Mouse (Mus musculus) ES-E14 (cell line): ENCODE data around the gene Pcdh8. TPM values are rescaled to one million over a fixed set of nuclear protein-coding genes. Genes with fewer than 3 reads are reported as not detected.

ENCODE experiments used
- DNase-seq: peaks from one replicate; pipeline ENCODE4 v3.0.0-alpha.2; 2013; ENCODE audit warnings: low read depth, low spot score
- H3K27ac ChIP-seq: 2 replicates; pipeline ENCODE4 v1.5.1; 2012; ENCODE audit warnings: low read depth, mild to moderate bottlenecking, low read length, moderate library complexity, mixed read lengths; ENCODE audit not compliant: poor library complexity, insufficient read depth, severe bottlenecking
- H3K36me3 ChIP-seq: 2 replicates; pipeline ENCODE4 v1.6.1; 2012; ENCODE audit warnings: mild to moderate bottlenecking, low read length, moderate library complexity, mixed read lengths; ENCODE audit not compliant: control insufficient read depth, poor library complexity, insufficient read depth, severe bottlenecking
- H3K4me1 ChIP-seq, 2 experiments: fragments of 150-350 bp in 1 of 2; sonication (generic) in 1 of 2; 2 replicates each; pipeline ENCODE4 v1.6.1; 2012; ENCODE audit warnings: low read length in 2 of 2, mild to moderate bottlenecking in 1 of 2, mixed read lengths in 1 of 2; ENCODE audit not compliant: control insufficient read depth in 2 of 2, insufficient read depth in 2 of 2, poor library complexity in 1 of 2
- H3K4me3 ChIP-seq, 2 experiments: fragments of 150-350 bp in 1 of 2; sonication (generic) in 1 of 2; 2 replicates each; pipeline ENCODE4 v1.5.1; 2012; ENCODE audit warnings: low read length in 2 of 2, low read depth in 1 of 2, mild to moderate bottlenecking in 1 of 2, mixed read lengths in 1 of 2; ENCODE audit not compliant: insufficient read depth in 1 of 2, poor library complexity in 1 of 2, severe bottlenecking in 1 of 2
- H3K9ac ChIP-seq: 2 replicates; pipeline ENCODE4 v1.6.1; 2012; ENCODE audit warnings: low read depth, mild to moderate bottlenecking, low read length, mixed read lengths; ENCODE audit not compliant: poor library complexity, insufficient read depth, severe bottlenecking
- H3K9me3 ChIP-seq: fragments of 150-350 bp; sonication (generic); 2 replicates; pipeline ENCODE4 v1.6.1; 2012; ENCODE audit warnings: low read depth, mild to moderate bottlenecking, low read length; ENCODE audit not compliant: control insufficient read depth, insufficient read depth
- CHD2 ChIP-seq: IDR thresholded peaks from 2 replicates; pipeline ENCODE4 v1.6.1; 2014; ENCODE audit warnings: mild to moderate bottlenecking, low read depth, low read length, inconsistent platforms
- HCFC1 ChIP-seq: IDR thresholded peaks from 2 replicates; pipeline ENCODE4 v1.6.1; 2012; ENCODE audit warnings: low read length, inconsistent platforms, borderline replicate concordance; ENCODE audit not compliant: insufficient read depth
- MAFK ChIP-seq: IDR thresholded peaks from 2 replicates; pipeline ENCODE4 v1.6.1; 2014; ENCODE audit warnings: mild to moderate bottlenecking, low read depth, low read length, inconsistent platforms; ENCODE audit not compliant: insufficient read depth
- ZC3H11A ChIP-seq: IDR thresholded peaks from 2 replicates; pipeline ENCODE4 v1.6.1; 2012; ENCODE audit warnings: low read depth, mild to moderate bottlenecking, inconsistent platforms, low read length, borderline replicate concordance
- ZNF384 ChIP-seq: IDR thresholded peaks from 2 replicates; pipeline ENCODE4 v1.6.1; 2012; ENCODE audit warnings: low read depth, low read length, inconsistent platforms
- in situ Hi-C, 2 experiments: fragments of 600-800 bp; cut with MboI; formaldehyde crosslinking; loops; one replicate each; pipeline ENCODE4 v1.15.1; 2025; ENCODE audit warnings: low sequenced_read_pairs in 2 of 2, inconsistent platforms in 1 of 2; ENCODE audit not compliant: unreplicated experiment in 2 of 2
- total RNA-seq: library from RNA; depleted of rRNA; stranded (reverse); fragments of 300-350 nt; gene quantifications from 2 replicates; pipeline ENCODE4 v1.2.3, GENCODE M21; 2012

Gene Pcdh8
- total RNA-seq, 1 experiment, result 0.94 TPM

DNA sequence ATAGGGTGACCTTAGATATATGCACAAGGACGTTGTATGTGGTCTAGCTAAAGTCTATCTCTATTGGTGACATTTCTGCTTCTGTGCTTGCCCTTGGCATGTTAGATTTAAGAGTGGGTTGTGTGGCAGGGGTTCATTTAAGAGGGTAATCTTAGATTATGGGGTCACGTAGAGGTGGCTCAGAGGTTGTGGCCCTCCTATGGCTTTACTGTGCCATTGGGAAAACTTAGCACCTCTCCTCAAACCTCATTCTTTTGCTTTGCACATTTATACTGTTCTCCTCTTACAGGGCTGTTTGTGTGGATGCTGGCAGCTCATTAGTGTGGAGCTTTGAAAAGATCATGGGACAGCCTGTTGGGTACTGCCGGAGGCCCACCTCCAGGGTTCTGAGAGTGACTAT, 30.6 kb downstream of the Pcdh8 start:
- no peaks in the 10 kb centered on the region for H3K36me3 ChIP-seq
- no peak for TF ChIP-seq HCFC1
- H3K27ac ChIP-seq, result no peak overlapping the region
- H3K4me1 ChIP-seq, result peaks cover 0 to 2% of the 10 kb centered on the region in 2 experiments; a peak in 1 of 4 replicates
- no peak overlapping the region for H3K4me3 ChIP-seq
- DNase-seq, result no peak
- in situ Hi-C loops, result no loop called here
- H3K9ac ChIP-seq, result no peak overlapping the region
- no peaks in the 10 kb centered on the region for H3K9me3 ChIP-seq

DNA sequence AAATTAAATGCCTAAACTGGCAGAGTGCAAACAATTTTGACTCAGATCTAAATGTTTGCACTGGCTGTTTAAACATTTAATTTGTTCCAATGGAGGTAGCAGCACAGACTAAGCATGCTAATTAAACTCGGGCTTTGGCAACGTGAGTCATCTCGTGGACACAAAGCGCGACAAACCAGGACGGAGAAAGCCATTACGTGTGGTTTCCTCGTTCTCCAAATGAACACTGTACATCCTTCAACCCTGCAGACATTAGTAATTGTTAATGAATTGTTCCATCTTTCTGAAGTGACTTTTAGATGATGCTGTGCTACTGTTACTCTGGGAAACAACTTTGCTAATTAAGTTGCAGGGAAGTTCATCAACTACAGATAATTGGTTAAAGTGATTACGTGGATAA, 32.7 kb downstream of the Pcdh8 start:
- Histone ChIP-seq H3K9me3 (no peaks in the 10 kb centered on the region), H3K27ac (no peak overlapping the region), H3K9ac (no peak overlapping the region), H3K4me1 (peaks cover 0 to 2% of the 10 kb centered on the region in 2 experiments; a peak in 1 of 4 replicates), H3K4me3 (no peak overlapping the region), H3K36me3 (no peaks in the 10 kb centered on the region)
- DNase-seq, result no peak
- TF ChIP-seq HCFC1 (no peak), CHD2 (no peak), MAFK (no peak), ZNF384 (no peak), ZC3H11A (no peak)
- in situ Hi-C loops, result no loop called here

DNA sequence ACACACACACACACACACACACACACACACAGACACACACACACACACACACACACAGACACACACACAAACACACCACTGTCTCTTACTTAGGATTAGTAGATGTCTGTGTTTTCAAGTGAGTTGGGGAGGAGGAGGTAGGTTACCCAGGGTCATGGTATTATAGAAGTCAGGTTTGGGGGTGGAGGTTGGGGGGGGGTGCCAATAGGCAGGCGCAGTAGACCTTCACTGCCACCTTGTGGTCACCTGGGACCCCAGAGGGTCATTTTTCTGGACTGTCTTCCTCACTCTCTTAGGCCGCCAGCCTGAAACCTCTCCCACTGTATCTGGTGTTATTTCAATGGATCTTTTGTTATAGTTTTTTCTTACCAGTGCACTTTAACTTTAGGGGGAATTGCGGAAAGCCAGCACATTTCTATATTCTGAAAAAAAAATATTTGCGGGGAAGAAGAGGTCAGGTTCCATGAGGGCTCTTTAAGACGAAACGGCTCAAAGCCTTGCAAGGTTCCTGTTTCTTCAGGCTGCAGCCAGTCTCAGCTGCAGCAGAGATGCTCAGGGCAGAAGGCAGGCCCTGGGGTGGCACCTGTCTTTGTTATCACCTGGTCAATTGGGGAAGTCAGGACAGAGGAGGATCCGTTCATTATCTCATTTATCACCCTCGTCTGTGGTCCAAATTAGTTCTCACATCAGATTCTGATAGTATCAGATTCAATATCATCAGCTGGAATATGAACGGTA, 33.3 kb downstream of the Pcdh8 start:
- no peak overlapping the region for H3K9ac ChIP-seq
- no peaks in the 10 kb centered on the region for H3K36me3 ChIP-seq
- DNase-seq, result no peak
- H3K4me3 ChIP-seq, result no peak overlapping the region
- peaks cover 0 to 2% of the 10 kb centered on the region in 2 experiments; a peak in 1 of 4 replicates for H3K4me1 ChIP-seq
- TF ChIP-seq ZC3H11A (0 out of 2 replicates have a peak, but pooled peaks have one; percentile 70), HCFC1 (no peak)
- no peak overlapping the region for H3K27ac ChIP-seq
- in situ Hi-C loops, result no loop called here
- no peaks in the 10 kb centered on the region for H3K9me3 ChIP-seq

DNA sequence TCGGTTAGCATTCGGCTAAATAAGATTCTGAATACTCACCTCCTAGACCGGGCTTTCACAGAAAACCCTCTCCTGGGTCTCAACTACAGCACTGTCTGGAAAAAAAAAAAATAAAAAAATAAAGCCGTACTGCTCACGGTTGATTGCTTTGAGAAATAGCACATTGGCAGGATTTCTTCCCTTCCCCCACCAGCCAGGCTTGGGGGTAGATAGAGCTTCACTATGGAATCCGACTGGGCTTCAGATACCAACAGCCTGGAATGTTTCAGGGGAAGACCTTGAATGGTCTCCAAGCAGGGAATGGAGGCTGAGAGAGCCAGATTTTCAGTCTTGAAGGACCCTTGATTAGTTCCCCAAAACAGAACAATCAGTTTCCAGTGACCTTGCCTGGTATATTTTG, 34.3 kb downstream of the Pcdh8 start:
- Histone ChIP-seq H3K4me3 (no peak overlapping the region), H3K27ac (no peak overlapping the region), H3K9me3 (no peaks in the 10 kb centered on the region), H3K4me1 (peaks cover 0 to 2% of the 10 kb centered on the region in 2 experiments; a peak in 1 of 4 replicates), H3K9ac (no peak overlapping the region), H3K36me3 (no peaks in the 10 kb centered on the region)
- TF ChIP-seq ZNF384, result 0 out of 2 replicates have a peak, but pooled peaks have one; percentile 13
- TF ChIP-seq ZC3H11A, result no peak
- TF ChIP-seq CHD2, result no peak
- no peak for TF ChIP-seq HCFC1
- TF ChIP-seq MAFK, result no peak
- no peak for DNase-seq
- in situ Hi-C loops, result no loop called here

DNA sequence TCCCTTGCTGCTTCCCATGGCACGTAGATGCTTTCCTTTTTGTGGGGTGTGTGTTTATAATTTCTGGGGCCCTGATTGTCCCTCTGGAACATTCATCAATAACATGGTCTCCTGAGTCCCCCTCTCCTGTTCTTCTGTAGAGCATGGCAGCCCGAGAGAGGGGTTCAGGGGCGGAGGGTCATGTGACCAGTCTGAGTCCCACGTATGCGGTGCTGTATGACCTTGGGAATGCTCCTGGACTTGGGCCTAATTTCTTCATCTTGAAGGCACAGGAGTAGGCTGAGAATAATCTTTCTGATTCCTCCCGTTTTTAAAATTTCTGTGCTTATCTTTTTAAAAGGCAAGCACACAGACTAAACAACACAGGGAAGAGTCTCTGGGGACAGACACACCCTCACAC, 37.6 kb downstream of the Pcdh8 start:
- in situ Hi-C loops, result no loop called here
- H3K36me3 ChIP-seq, result no peaks in the 10 kb centered on the region
- no peaks in the 10 kb centered on the region for H3K9me3 ChIP-seq
- peaks cover 2% of the 10 kb centered on the region in 2 experiments; a peak in 1 of 4 replicates for H3K4me1 ChIP-seq
- H3K9ac ChIP-seq, result no peak overlapping the region
- no peak for DNase-seq
- no peak for TF ChIP-seq HCFC1
- TF ChIP-seq CHD2, result no peak
- TF ChIP-seq ZNF384, result no peak
- no peak for TF ChIP-seq ZC3H11A
- TF ChIP-seq MAFK, result no peak
- no peak overlapping the region for H3K4me3 ChIP-seq
- no peak overlapping the region for H3K27ac ChIP-seq
